Mouse (Mus musculus) brain, embryonic 18.5 days (tissue): Measurements from ENCODE around the gene Tceanc.

Experiments
- DNase-seq: peaks from one replicate; pipeline ENCODE4 v3.0.0-alpha.2; 2012; ENCODE audit warnings: low read depth, low spot score

The Tceanc gene

DNA sequence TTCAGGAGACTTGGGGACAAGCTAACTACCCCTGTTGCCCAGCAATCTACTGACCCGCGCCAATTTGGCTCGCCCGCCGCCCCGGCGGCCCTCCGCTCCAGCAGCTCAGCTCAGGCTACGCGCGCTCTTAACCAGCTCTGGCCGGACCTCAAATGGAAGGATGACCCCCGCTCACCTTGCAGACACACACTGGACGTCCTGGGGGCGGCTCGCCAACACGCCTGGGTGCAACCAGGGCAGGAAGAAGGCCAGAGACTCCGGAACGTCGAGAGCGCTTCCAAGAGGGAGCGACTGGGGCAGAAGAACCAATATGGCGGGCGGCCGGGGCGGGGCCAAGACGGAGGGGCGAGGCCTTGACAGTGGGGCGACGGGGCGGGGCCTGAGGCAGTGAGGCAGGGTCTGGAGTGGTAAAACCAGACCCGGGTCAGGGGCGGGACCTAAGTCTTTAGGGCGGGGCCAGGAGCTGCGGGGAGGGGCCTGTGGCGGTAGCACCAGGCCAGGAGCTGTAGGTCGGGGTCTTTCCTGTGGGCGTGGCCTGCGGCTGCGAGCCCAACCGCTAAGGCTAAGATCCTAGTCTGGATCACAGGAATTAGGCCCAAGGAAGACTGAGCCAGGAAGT lies 38.9 kb downstream of the Tceanc start, which contains the start of gene Rab9:
TSS of gene Rab9 (minus strand) at position 503 of the 619 bp plus-strand sequence.
- DNase-seq, result peak; percentile 82

DNA sequence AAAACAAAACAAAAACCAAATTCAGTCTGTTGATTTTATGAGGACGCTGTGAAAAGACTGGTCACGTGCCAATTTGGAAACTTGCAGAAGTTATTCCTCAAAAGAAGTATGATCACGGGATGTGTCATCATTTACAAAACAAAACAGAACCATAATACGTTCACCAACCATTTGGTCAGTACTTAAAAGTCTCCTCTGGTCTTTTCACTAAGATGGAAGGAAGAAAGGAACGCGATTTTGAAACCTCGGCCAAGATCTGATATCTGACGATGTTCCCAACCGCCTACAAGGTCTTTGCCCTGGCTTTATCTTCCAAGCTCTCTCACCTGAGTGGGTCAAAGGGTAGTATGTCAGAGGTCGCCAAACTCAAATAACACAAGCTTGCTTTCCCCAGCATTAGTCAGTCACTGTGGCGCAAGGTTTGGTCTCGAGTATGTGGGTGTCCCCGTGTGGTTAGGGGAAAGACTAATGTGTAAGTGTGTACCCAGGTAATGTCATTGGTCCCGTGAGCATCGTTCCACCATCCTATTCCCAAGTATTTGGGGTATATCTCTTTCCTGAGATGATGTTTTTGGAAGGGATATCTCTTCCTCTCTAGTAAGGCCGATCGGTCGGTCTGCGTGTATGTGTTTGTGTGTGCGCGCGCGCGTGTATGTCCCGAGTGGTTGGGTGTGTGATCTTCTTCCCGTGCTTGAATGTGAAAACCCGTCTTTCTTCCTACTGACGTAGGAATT lies 39.6 kb downstream of the Tceanc start:
- DNase-seq, result peak; percentile 3

DNA sequence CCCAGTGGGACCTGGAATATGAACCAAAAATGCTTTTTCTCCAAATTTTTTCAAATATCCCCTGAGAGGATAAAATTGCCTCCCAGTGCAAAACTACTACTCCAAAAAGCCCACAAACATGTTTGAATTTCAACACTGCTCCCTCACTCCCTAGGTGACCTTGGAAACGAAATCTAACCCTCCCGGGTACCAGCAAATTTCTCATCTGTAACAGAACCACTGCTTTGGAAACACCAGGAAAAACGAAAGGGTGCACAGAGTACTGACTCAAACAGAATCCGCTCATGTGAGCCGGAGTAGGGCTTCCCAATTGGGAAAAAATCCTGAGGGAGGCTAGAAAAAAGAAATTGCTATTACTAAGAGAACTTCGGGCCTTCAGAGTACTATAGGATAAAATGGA lies 41.0 kb downstream of the Tceanc start:
- no peak for DNase-seq

DNA sequence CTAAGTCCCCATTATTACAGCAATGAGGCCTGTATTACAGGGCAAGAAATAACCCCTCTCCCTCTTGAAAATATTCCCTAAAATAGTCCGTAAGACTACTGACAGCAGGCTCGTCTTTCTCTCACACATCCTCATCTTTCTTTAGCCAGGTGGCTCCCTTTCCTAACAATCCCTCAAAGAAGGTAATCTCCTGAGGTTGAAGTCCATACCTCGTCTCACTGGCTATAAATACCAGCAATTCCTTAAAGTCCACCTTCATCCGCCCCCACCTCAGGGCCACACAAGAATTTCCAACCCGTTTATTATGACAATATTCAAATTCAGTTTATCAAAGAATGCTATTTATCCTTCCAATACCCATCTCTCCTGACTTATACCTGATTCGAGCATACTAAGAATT lies 45.8 kb downstream of the Tceanc start:
- DNase-seq, result no peak

DNA sequence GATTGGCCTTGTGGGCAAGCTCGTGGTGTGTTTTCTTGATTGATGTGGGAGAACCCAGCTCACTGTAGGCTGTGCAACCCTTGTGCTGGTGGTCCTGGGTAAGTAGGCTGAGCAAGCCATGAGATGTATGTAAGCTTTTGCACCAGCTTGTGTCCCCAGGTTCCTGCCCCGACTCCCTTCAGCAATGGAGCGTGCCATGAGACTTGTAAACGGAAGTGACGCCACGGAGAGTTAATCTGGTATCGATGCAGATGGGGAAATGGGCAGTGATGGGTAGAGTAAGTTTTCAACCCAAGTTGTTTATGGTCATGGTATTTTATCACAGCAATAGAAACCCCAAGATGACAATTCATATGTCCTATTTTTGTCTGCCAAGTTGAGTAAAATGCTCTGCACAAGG lies 50.0 kb downstream of the Tceanc start:
- DNase-seq, result no peak

DNA sequence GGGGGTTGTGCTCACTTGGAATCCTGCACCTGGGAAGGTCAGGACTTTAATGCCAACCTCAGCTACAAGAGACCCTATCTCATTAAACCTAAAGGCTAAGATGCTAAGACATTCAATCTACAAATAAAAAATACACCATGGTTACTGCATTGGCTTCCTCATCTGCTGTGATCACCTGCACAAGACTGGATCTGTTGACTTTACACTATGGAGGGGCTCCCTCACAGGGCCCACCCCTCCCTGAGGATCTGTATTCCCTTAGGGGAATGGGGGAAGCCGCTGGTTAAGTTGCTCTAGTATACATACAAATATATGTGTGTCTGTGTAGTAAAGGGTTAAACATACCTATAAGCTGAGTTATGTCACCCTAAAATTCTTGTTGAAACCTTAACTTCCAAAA lies 62.8 kb downstream of the Tceanc start:
- DNase-seq, result no peak

DNA sequence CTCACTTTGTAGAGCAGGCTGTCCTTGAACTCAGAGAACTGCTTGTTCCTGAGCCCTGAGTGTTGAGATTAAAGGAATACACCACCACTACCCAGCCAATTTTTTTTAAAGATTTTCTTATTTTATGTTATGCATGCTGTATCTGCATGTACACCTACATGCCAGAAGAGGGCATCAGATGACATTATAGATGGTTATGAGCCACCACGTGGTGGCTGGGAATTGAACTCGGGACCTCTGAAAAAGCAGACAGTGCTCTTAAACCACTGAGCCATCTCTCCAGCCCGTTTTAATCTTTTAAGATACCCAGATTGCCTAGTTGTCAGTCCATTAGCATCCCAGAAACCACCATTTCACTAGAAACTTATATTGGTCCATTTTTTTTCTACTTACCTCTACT lies 64.0 kb downstream of the Tceanc start:
- no peak for DNase-seq

DNA sequence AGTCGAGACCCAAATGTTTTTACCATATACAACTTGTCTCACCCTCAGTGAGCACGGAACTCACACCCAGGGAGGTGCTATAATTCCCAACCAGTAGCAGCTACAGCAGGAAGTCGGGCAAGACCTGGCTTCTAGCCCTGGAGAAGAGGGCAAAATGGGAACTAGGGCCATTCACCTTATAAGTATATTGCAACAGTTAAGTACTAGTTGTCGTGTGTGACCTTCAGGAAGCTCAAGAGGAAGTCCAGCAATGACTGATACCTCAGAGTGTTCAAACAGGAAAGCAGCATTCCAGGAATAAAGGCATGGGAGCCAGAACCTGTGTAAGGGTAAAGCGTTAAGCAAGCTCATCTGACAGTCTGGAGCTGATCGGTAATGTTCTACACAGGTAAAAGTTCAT lies 64.8 kb downstream of the Tceanc start:
- no peak for DNase-seq
